Mouse (Mus musculus): ENCODE results near the gene Six1.

DNA sequence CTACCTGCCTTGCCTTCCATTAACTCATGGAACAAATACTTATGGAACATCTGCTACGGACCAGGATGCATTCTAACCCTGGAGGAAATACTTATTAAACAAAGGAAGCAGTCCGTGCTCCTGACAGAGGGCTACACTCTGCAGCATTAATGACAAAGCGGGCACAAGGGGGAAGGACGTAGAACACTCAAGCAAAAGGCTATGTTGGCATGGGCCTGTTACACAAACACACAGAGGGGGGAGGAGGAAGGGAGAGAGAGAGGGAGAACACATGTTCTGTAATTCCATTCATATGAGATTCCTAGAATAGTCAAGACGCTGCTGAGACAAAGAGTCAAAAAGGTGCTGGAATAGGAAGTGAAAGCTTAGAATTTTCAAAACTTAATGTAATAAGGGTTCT, 34.8 kb upstream of the Six1 start:
- TF ChIP-seq CTCF (IDR thresholded peaks at IDR 0.05; ENCODE audit: extremely low read depth, insufficient read length, insufficient replicate concordance, low read depth, low read length) = no peak
- TF ChIP-seq POLR2A (IDR thresholded peaks at IDR 0.05; ENCODE audit: low read depth, low read length) = no peak

Data from small intestine, adult 2 months (tissue).